Mouse (Mus musculus): ENCODE results near the gene Eif3i.

GRCm38 (mm10) chr4:129557256-129557808 is 43.1 kb downstream of the Eif3i start:
- no peak for TF ChIP-seq CTCF (IDR thresholded peaks at IDR 0.05; ENCODE audit: low read depth, low read length)
- TF ChIP-seq POLR2A (IDR thresholded peaks at IDR 0.05; ENCODE audit: extremely low read depth, insufficient read depth, low read length), result no peak
